Mouse (Mus musculus) hindbrain, embryonic 10.5 days (tissue): ENCODE data around the gene Flrt2. TPM values are rescaled to one million over a fixed set of nuclear protein-coding genes. Genes with fewer than 3 reads are reported as not detected.

Source experiments
- DNase-seq: peaks from one replicate; pipeline ENCODE4 v3.0.0-alpha.2; 2017; ENCODE audit warnings: low spot score
- H3K27ac ChIP-seq: fragments of 300-500 bp; sonication (generic); 2 replicates; pipeline ENCODE4 v1.5.1; 2016; ENCODE audit warnings: mild to moderate bottlenecking, moderate library complexity
- H3K27me3 ChIP-seq: fragments of 300-500 bp; sonication (generic); 2 replicates; pipeline ENCODE4 v1.6.1; 2016; ENCODE audit warnings: mild to moderate bottlenecking; ENCODE audit not compliant: poor library complexity, insufficient read depth, severe bottlenecking
- H3K36me3 ChIP-seq: fragments of 300-500 bp; sonication (generic); 2 replicates; pipeline ENCODE4 v1.6.1; 2016; ENCODE audit warnings: mild to moderate bottlenecking, moderate library complexity
- H3K4me1 ChIP-seq: fragments of 300-500 bp; sonication (generic); replicated peaks from 2 replicates; pipeline ENCODE4 v1.6.1; 2016; ENCODE audit warnings: mild to moderate bottlenecking
- H3K4me3 ChIP-seq: fragments of 300-500 bp; sonication (generic); 2 replicates; pipeline ENCODE4 v1.5.1; 2016; ENCODE audit warnings: mild to moderate bottlenecking, moderate library complexity
- H3K9me3 ChIP-seq: fragments of 300-500 bp; sonication (generic); 2 replicates; pipeline ENCODE4 v1.6.1; 2016; ENCODE audit warnings: mild to moderate bottlenecking, moderate library complexity
- WGBS: fragments of 180-500 bp; shearing (Covaris S2); methylation state at CpG from one replicate; pipeline ENCODE4 v1.1.7; 2016; 5-methylcytosine and 5-hydroxymethylcytosine counted together
- polyA plus RNA-seq: library from polyadenylated mRNA; unstranded; fragments of >200 nt; fragmentation: Nextera tagmentation; extraction: Ambion mirVana; gene quantifications from 2 replicates; pipeline ENCODE4 v1.2.1, GENCODE M21; 2016

The Flrt2 gene
- polyA plus RNA-seq, 1 experiment from 2014 or later = 22.0 TPM

GRCm38 (mm10) chr12:95739739-95740138, 47.7 kb downstream of the Flrt2 start:
- no peaks in the 10 kb centered on the region for H3K27me3 ChIP-seq
- DNase-seq = no peak
- H3K27ac ChIP-seq = no peak overlapping the region
- WGBS = 91% methylated on average over 5 of the region's 5 CpGs
- no peaks in the 10 kb centered on the region for H3K9me3 ChIP-seq
- no peak overlapping the region for H3K4me3 ChIP-seq
- H3K4me1 ChIP-seq = peaks cover 14% of the 10 kb centered on the region
- no peaks in the 10 kb centered on the region for H3K36me3 ChIP-seq

DNA sequence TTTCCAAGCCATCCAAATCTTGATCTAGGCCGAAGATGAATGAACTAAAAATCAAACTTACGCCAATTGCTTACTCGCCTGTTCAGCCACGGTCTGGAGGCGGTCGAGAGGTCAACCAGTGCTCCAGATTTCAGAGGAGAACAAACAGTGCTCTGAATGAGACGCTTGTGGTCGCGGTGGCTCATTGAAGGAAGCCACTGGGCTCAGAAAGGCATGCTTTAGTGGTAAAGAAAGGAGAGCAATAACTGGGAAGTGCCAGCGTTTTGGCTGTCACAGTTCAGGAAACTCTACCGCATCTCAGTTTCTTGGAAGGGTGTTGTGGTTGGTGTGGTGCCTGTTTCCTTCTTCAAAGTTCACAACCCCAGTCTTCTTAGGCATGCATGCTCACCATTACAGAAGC, 49.3 kb downstream of the Flrt2 start:
- H3K27me3 ChIP-seq = no peaks in the 10 kb centered on the region
- 70% methylated on average over 11 of the region's 11 CpGs for WGBS
- no peaks in the 10 kb centered on the region for H3K36me3 ChIP-seq
- no peak overlapping the region for H3K27ac ChIP-seq
- H3K4me3 ChIP-seq = no peak overlapping the region
- H3K9me3 ChIP-seq = no peaks in the 10 kb centered on the region
- peaks cover 14% of the 10 kb centered on the region for H3K4me1 ChIP-seq
- DNase-seq = no peak

- no peaks in the 10 kb centered on the region for H3K27me3 ChIP-seq
- no peak overlapping the region for H3K4me3 ChIP-seq
- H3K4me1 ChIP-seq = peaks cover 8% of the 10 kb centered on the region
- no peaks in the 10 kb centered on the region for H3K36me3 ChIP-seq
- 0 out of 2 replicates have a peak overlapping the region, but pooled peaks have one; percentile 29 for H3K27ac ChIP-seq
- no peaks in the 10 kb centered on the region for H3K9me3 ChIP-seq
- WGBS = 73% methylated on average over 4 of the region's 4 CpGs
- no peak for DNase-seq
These were observed 52.3 kb downstream of the Flrt2 start for GRCm38 (mm10) chr12:95744307-95744706.

- Histone ChIP-seq H3K4me1 (peaks cover 4% of the 10 kb centered on the region), H3K27ac (no peak overlapping the region), H3K36me3 (no peaks in the 10 kb centered on the region), H3K9me3 (no peaks in the 10 kb centered on the region), H3K27me3 (no peaks in the 10 kb centered on the region), H3K4me3 (no peak overlapping the region)
- WGBS = 75% methylated on average over 10 of the region's 10 CpGs
- DNase-seq = no peak
These were observed 55.0 kb downstream of the Flrt2 start for GRCm38 (mm10) chr12:95746856-95747579.

GRCm38 (mm10) chr12:95748760-95749159, 56.7 kb downstream of the Flrt2 start:
- no peaks in the 10 kb centered on the region for H3K27me3 ChIP-seq
- 92% methylated on average over 2 of the region's 2 CpGs for WGBS
- no peak overlapping the region for H3K4me3 ChIP-seq
- no peaks in the 10 kb centered on the region for H3K36me3 ChIP-seq
- DNase-seq = no peak
- H3K9me3 ChIP-seq = no peaks in the 10 kb centered on the region
- no peak overlapping the region for H3K27ac ChIP-seq
- H3K4me1 ChIP-seq = peaks cover 4% of the 10 kb centered on the region

- DNase-seq = no peak
- WGBS = 87% methylated on average over 2 of the region's 2 CpGs
- no peak overlapping the region for H3K4me3 ChIP-seq
- no peak overlapping the region for H3K27ac ChIP-seq
- H3K27me3 ChIP-seq = no peaks in the 10 kb centered on the region
- no peaks in the 10 kb centered on the region for H3K36me3 ChIP-seq
- H3K9me3 ChIP-seq = no peaks in the 10 kb centered on the region
- peaks cover 4% of the 10 kb centered on the region for H3K4me1 ChIP-seq
These were observed 57.2 kb downstream of the Flrt2 start for GRCm38 (mm10) chr12:95749248-95749647.

DNA sequence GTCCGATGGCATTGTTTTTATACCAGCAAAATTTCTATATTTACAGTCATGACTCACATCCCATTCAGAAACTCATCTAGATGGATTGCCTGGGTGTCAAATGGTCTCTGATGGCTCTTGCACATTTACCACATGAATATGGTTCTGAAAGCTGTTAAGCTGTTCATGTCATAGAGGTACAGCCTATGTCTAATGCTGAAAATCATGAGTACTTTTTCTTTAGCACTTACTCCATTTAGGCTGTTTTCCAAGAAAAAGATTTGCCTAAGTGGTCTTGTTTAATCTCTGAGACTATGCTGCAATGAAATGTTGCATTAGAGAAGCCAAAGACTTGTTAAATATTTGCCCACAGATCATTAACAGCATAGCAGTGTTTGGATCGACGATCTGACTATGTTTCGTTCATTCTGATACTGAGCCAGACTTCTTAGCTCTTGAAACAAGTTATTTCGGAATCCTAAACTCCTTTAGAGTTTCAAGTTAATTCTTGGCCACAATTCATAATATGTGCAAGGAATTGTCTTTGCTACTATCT, 67.3 kb downstream of the Flrt2 start:
- H3K36me3 ChIP-seq = no peaks in the 10 kb centered on the region
- H3K27me3 ChIP-seq = no peaks in the 10 kb centered on the region
- no peak for DNase-seq
- no peak overlapping the region for H3K4me3 ChIP-seq
- no peaks in the 10 kb centered on the region for H3K4me1 ChIP-seq
- WGBS = 93% methylated on average over 5 of the region's 5 CpGs
- H3K9me3 ChIP-seq = 0 out of 2 replicates have a peak, but pooled peaks cover 2% of the 10 kb centered on the region
- no peak overlapping the region for H3K27ac ChIP-seq

DNA sequence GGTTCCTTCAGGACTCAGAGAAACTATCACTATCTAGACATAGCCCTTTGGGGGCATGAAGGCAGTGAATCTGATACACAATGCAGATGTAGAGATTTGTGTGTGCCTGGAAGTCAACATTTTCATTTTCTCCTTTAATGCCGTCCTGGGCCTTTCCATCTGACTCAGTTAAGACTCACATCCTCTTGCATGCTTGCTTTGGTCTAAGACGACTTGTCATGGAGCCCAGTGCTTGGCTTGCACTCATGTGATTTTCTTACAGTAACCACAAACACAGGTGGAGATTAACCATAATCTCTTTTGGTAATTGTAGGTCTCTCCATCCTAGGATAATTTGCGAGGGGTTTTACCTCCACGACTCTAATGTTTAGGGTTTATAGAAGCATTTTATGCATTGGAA, 73.2 kb downstream of the Flrt2 start:
- Histone ChIP-seq H3K36me3 (no peaks in the 10 kb centered on the region), H3K9me3 (0 out of 2 replicates have a peak, but pooled peaks cover 2% of the 10 kb centered on the region), H3K27ac (no peak overlapping the region), H3K4me3 (no peak overlapping the region), H3K4me1 (no peaks in the 10 kb centered on the region), H3K27me3 (no peaks in the 10 kb centered on the region)
- 93% methylated on average over 4 of the region's 4 CpGs for WGBS
- no peak for DNase-seq

- 79% methylated on average over 2 of the region's 2 CpGs for WGBS
- H3K27ac ChIP-seq = no peak overlapping the region
These were observed 77.0 kb downstream of the Flrt2 start for GRCm38 (mm10) chr12:95769041-95769440.

DNA sequence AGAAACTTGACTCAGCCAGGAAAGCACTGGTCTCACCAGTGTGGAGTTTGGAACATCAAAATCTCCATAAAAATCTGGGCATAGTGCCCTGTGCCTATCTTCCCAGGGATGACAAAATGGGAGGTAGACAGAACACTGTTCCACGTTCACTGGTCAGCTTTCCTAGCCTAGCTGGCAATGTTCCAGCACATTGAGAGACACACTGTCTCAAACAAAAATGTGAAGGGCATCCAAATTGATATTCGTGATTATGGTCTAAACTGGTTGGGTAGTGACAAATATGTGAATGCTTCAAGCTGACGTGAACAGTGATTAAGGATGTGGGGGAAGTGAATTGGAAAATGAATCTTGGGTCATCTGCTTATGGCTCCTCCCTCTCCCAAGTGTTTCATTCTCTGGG, 78.2 kb downstream of the Flrt2 start:
- Histone ChIP-seq H3K27ac (no peak overlapping the region), H3K9me3 (no peaks in the 10 kb centered on the region), H3K36me3 (no peaks in the 10 kb centered on the region), H3K27me3 (no peaks in the 10 kb centered on the region), H3K4me3 (no peak overlapping the region), H3K4me1 (no peaks in the 10 kb centered on the region)
- DNase-seq = no peak
- 89% methylated on average over 3 of the region's 3 CpGs for WGBS

More at GRCm38 (mm10) chr12:95769041-95769440, 77.0 kb downstream of the Flrt2 start:
- no peaks in the 10 kb centered on the region for H3K36me3 ChIP-seq
- no peaks in the 10 kb centered on the region for H3K27me3 ChIP-seq
- no peaks in the 10 kb centered on the region for H3K4me1 ChIP-seq
- no peaks in the 10 kb centered on the region for H3K9me3 ChIP-seq
- no peak overlapping the region for H3K4me3 ChIP-seq
- DNase-seq = no peak

- no peaks in the 10 kb centered on the region for H3K36me3 ChIP-seq
- DNase-seq = no peak
- H3K9me3 ChIP-seq = no peaks in the 10 kb centered on the region
- H3K27me3 ChIP-seq = no peaks in the 10 kb centered on the region
- WGBS = 75% methylated on average over 1 of the region's 1 CpGs
- no peak overlapping the region for H3K4me3 ChIP-seq
- no peak overlapping the region for H3K27ac ChIP-seq
- no peaks in the 10 kb centered on the region for H3K4me1 ChIP-seq
These were observed 98.1 kb downstream of the Flrt2 start for GRCm38 (mm10) chr12:95790146-95790545.

DNA sequence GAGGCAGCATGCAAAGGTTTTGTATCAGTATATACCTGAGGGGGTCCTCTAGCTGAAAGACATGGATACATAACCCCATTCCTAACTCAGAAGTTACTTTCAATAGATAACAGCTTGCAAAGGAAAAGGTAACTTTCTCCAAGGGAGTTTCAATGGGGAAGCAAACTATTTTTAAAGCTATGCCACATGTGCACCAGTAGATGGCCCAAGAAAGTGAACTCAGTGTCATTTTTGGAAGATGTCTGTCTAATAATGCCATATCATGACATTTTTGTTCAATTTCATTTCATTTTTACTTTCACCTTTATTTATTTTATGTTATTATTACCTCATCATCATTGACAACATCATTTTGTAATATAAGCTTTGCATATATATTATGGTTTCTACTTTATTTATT, 124.6 kb downstream of the Flrt2 start:
- DNase-seq = no peak
- Histone ChIP-seq H3K36me3 (no peaks in the 10 kb centered on the region), H3K9me3 (no peaks in the 10 kb centered on the region), H3K4me3 (no peak overlapping the region), H3K4me1 (no peaks in the 10 kb centered on the region), H3K27ac (no peak overlapping the region), H3K27me3 (no peaks in the 10 kb centered on the region)
